Mouse (Mus musculus) common myeloid progenitor, adult 5-6 weeks (primary cell): ENCODE results near the gene Prkcq. TPM values are rescaled to one million over a fixed set of nuclear protein-coding genes. Genes with fewer than 3 reads are reported as not detected.

ENCODE experiments used
- ATAC-seq: replicated peaks from 2 replicates; pipeline ENCODE4 v1.8.0; 2016; ENCODE audit warnings: low read depth, mild to moderate bottlenecking, moderate TSS enrichment, inconsistent platforms; ENCODE audit not compliant: poor library complexity, severe bottlenecking
- total RNA-seq: library from RNA; stranded (forward); fragments of 200-1000, 187-1606 nt; gene quantifications from 2 replicates; pipeline ENCODE4 v1.2.3, GENCODE M21; 2017

Prkcq gene
- total RNA-seq, 1 experiment from 2014 or later: 10.1 TPM

DNA sequence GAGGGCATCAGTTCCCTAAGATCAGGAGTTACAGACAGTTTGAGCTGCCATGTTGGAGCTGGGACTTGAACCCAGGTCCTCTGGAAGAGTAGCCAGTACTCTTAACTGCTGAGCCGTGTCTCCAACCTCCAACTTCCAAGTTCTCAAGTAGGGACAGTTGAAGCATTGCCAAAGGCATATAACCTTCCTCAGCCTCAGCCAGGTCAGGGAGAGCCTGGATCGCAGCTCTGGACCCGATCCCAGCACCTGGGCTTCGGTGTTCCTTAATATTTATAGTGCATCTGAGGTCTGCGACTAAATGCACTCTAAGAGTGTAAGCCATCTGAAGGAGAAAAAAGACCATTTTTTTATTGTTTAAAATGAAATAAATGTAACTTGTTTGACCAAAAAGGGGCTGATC lies 12.1 kb downstream of the Prkcq start:
- ATAC-seq: no peak

DNA sequence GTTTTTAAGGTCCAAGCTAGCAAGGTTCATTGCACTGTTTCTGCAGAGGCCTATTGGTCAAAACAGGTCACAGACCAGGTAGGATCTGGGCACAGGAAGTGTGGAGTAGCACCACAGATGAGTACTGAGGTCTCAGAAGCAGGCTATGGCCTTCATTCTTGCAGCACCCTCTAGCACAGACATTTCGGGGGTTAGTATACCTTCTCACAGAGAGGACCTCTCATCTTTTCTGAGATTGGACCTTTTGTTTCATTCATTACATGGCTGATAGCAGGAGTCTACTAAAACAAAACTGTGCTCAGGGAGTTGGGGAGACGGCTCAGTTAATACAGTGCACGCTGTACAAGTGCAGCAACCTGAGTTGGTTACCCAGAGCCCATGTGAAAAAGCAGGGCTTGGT lies 14.7 kb downstream of the Prkcq start:
- ATAC-seq: 0 out of 2 replicates have a peak, but pooled peaks have one; percentile 3

- peak; percentile 99 for ATAC-seq
Observed at GRCm38 (mm10) chr2:11187166-11187565, 15.3 kb downstream of the Prkcq start.

DNA sequence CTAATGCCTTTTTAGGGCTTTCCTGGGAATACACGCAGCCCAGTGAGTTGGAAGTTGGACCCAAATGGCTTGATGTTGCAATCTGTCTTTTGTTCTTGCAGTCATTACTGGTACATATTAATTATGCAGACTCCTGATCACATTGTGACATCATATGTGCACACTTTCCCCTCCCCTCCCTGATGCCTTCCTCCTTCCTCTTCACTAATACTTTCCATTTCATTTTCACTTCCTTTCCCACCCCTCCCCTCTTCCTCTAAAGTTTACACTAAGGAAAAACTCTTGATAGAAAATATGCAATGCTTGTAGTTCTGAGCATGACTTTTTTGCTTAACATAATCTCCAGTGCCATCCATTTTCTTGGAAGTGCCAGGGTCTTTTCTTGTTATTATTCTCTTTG lies 16.4 kb downstream of the Prkcq start:
- no peak for ATAC-seq

- no peak for ATAC-seq
Observed at GRCm38 (mm10) chr2:11189150-11189767, 17.4 kb downstream of the Prkcq start.

DNA sequence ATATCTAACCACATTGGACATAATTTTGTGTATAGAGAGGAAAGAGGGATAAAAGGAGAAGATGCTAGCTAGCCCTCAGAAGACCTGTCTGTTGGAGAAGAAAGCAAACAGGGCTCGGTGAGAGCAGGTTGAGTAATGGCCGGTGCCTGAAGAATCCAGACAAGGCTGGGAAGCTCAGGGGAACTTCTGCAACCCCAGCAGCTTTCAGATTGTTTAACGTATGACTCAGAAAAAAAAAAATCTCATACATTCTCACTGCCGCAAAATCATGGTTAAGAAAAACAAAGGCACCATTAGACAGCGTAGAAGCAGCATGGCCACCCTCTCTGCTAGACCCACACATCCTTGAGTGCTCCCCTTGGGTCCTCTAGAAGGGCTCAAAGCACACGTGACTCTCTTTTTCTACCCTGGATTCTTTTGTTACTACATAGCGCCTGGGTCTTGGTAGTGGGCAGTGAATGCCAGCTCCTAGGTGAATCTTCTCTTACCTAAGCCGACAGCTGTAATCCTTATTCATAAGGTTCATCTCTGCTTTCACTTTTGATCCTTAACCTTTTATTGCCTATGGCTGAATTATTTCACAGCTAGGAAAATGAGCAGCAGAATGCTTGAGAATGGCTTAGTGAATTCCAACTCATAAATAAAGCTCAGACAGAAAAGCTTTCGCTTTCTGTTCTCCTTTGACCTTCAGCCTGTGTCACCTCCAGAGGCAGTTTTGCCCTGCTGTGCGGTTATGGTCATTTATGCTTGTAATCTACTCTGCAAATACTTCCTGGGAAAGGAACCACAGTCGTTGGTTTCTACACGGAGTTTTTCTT lies 20.6 kb downstream of the Prkcq start:
- peak; percentile 69 for ATAC-seq

- ATAC-seq: peak; percentile 40
Observed at GRCm38 (mm10) chr2:11193099-11193618, 21.3 kb downstream of the Prkcq start.

- no peak for ATAC-seq
Observed at GRCm38 (mm10) chr2:11194732-11195340, 22.9 kb downstream of the Prkcq start.

DNA sequence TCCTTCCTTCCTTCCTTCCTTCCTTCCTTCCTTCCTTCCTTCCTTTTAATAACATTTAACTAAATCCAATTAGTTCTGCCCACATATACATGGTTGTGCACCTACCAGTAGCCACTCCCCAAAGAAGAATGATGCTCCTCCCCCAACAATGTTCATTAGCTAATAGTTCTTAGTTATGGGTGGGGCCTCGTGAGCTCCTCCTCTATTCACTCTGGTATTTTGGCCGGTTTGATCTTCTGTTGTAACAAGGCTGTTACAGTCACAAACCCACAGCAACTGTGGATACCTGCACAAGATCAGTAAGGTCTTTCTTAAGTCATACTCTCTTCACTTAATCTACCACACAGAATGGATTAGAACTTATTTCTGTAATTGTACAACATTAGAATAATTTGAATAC lies 24.2 kb downstream of the Prkcq start:
- no peak for ATAC-seq

- ATAC-seq: peak; percentile 59
Observed at GRCm38 (mm10) chr2:11196952-11197559, 25.1 kb downstream of the Prkcq start.

DNA sequence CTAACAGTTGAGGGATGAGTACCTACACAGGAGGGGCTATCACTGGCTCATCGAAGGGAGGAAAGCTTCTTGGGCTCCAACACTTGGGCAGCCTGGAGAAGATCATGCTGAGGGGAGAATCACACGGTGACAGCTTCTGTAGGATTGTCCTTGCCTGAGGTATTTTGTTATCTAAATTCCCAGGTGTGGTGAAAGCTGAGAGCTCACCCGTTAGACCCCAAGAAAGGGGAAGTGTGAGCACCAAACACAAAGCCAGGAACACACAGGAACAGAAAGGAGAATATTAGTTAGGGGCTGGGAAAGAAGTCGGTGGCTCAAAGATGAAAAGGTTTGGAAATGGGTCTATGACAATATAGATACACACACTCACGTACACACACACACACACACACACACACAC lies 27.7 kb downstream of the Prkcq start:
- peak; percentile 30 for ATAC-seq

DNA sequence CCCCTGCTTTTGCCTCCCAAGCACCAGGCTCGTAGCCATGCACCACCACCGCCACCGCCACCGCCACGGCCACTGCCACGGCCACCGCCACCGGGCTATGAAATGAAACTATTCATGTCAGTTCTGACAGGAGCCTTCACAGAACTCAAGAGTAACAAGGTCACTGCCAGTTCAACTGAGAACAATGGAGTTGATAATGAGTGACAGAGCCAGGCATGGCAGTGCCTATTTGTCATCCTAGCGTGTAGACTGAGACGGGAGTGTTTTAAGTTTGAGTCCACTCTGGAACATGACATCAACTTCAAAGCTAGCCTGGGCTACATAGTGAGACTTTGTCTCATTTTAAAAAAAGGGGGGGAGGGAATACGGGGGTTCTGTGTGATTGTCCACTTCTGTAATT lies 30.9 kb downstream of the Prkcq start:
- ATAC-seq: no peak

DNA sequence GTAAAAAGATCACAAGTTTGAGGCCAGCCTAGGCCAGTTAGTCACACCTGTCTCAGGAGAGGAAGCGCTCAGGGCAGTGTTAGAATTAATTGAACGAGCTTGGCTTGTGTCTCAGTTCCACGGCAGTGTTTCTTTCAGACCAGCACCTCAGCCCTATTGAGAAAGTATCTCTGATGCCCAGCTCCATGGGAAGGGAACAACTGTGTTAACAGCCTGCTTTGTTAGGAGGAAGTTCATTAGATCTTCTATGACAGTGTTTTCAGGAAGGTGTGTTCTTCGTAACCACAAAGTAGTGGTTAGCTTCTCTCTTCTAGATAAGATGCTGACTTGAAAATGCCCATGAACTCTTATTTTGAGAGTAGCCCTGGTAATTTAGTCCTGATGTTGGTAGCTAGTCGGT lies 31.4 kb downstream of the Prkcq start:
- ATAC-seq: peak; percentile 74

GRCm38 (mm10) chr2:11204232-11204631 lies 32.3 kb downstream of the Prkcq start:
- no peak for ATAC-seq

DNA sequence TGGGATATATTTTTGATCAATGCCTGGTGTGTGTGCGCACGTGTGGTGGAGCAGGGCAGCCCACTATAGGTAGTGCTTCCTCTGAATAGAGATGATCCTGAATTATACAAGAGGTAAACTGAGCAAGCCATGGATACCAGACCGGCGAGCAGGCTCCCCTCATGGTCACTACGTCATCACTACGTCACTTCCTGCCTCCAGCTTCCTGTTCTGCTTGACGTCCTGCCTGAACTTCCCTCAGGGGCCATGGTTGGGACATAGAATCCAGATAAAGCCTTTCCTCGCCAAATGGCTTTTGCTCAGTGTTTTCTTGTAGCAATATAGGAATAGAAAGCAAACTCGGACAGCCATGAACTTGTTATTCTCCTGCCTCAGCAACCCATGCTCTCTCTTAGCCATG lies 33.1 kb downstream of the Prkcq start:
- no peak for ATAC-seq

GRCm38 (mm10) chr2:11205720-11206119 lies 33.8 kb downstream of the Prkcq start:
- no peak for ATAC-seq

DNA sequence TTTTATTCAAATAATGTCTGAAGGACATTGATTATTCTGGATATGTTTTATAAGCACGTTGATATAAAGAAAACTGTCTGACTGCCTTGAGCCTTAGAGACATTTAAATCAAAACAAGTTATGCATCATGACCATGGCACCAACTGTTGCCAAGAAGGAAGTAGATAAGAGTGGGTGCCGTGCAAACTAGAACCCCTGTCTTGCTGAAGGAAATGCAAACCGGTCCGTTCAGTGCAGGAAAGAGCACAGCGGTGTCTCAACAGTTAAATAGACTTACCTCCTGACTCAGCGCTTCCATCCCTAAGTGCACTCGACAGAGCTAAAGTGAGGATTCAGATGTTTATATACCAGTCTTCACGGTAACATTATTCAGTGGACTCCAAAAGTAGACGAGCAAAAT lies 36.4 kb downstream of the Prkcq start:
- peak; percentile 10; the same call in 1 of the 2 replicates for ATAC-seq

- ATAC-seq: peak; percentile 66
Observed at GRCm38 (mm10) chr2:11209335-11209734, 37.4 kb downstream of the Prkcq start.

DNA sequence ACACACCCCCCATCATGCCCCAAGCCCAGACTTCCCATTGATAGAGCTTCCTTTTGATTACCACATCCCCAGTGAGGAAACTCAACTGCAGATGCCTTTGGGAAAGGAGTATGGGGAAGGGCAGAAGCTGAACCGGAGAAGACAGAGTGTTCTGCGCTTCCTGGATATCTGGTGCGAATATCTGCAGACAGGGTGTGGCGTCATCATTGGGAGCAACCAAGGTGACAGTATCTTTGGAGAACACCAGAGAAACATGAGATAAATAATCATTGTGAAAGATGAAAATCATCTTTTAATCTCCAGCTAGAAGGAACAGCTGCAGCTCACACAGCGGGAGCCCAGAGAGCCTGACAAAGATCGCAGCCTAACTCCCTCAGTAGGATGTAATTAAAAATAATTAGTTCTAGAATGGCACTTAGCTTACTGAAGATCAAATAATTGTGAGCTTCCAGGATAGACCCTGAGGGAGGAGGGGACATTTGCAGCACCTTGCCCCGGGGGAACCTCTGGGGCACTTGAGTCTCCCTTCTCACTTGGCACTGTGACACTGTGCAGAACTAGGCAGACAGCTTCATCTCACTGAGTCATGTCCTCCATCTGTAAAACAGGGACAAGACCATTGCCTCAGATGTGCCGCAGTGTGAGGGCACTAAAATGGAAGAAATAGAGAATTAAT lies 38.5 kb downstream of the Prkcq start:
- ATAC-seq: no peak

DNA sequence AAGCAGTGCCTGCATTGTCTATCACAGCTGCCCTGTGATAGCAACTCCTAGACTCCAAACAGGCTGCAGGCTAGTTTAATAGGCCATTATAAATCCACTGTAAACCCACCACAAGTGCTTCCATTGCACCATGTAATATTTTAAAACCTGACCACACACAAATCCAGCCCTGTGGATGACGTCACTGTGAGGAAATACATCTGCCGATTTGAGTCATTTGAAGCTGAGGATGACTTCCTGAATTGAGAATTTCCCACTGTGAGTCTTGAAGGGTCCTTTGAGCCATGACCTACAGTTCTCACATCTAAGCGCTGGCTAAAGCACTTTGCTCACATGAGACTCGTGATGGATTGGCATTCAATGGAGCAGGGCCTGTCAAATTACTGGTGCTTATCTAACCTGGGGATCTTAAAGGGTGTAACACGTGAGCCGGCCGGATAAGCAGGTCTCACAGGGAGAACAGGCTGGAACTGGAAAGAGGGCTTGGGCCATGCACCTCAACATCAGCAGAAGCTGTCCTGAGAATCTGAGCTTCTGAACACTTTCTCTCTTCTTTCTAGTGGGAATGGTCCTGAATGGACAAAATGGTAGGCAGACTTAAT lies 40.2 kb downstream of the Prkcq start:
- peak; percentile 36 for ATAC-seq
